Mouse (Mus musculus): Measurements from ENCODE around the gene Cfap298.

- TF ChIP-seq CTCF (IDR thresholded peaks at IDR 0.05; ENCODE audit: low read depth), result no peak
- no peak for TF ChIP-seq EP300 (IDR thresholded peaks at IDR 0.05; ENCODE audit: low read depth)
Measured at GRCm38 (mm10) chr16:90903300-90903699, 31.6 kb downstream of the Cfap298 start.
